Mouse (Mus musculus) urinary bladder, postnatal 25 days (tissue): ENCODE results near the gene Gm8165.
"Not testable (repeated sequence)": the region's sequence is repeated elsewhere in the genome, so short reads cannot be mapped to it uniquely, and the experiment has no call there.

ENCODE experiments used
- DNase-seq: peaks from one replicate; pipeline ENCODE4 v3.0.0; 2022; ENCODE audit warnings: low spot score

The Gm8165 gene

GRCm38 (mm10) chr14:43677099-43677498, at the start of gene Gm8165:
Gm8165 (minus strand) TSS chr14:43677199.
- DNase-seq = not testable (repeated sequence)

GRCm38 (mm10) chr14:43697621-43698020, 20.6 kb upstream of the Gm8165 start, which contains the start of gene Gm7324:
Gm7324 (plus strand) TSS chr14:43697828.
- not testable (repeated sequence) for DNase-seq
